In the genomic region with DNA sequence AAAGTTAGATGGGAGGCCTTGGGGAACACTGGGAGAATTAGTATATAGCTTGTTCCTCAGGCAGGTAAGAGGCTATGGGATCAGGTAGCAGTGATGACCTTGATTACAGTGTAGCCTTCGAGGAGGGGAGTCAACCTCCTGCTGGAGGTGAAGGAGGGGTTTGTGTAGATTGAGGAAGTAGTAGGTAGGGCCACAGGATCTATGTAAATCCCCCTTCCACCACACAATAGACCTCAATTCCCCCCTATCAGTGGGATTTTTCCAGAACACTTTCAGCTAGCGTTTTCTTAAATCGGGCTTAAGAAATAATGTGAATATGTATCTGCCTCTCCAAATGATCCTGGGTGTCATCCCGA, we compare ENCODE assay signal across 8 mouse cellular contexts. TPM values are rescaled to one million over a fixed set of nuclear protein-coding genes. Genes with fewer than 3 reads are reported as not detected.
DNase-seq lines count a peak whose midpoint lies in the region; ATAC-seq lines count a peak whose summit lies in the region.

No protein-coding gene starts in this region.

- peaks cover 5 to 13% of the 10 kb centered on the region in 2 experiments for H3K4me1 ChIP-seq in heart, embryonic 14.5 days (ENCODE audit: control insufficient read depth in 2 of 2, insufficient read depth in 2 of 2, low read length in 2 of 2)
- peaks cover 14% of the 10 kb centered on the region for H3K4me1 ChIP-seq in forebrain, embryonic 16.5 days (replicated peaks; ENCODE audit: control insufficient read depth, insufficient read depth, low read length)
- peaks cover 33% of the 10 kb centered on the region for H3K4me1 ChIP-seq in liver, embryonic 16.5 days (ENCODE audit: control insufficient read depth, low read depth, low read length)

- DNase-seq in heart, adult 8-10 months (ENCODE audit: low spot score): no peak
- DNase-seq in ES-CJ7 (ENCODE audit: low read depth, low spot score): peak; percentile 69
- DNase-seq in cerebellum, postnatal 25 days: no peak
- DNase-seq in layer of hippocampus, adult 9-10 months (ENCODE audit: low spot score): no peak
- DNase-seq in testis, postnatal 14 days (ENCODE audit: low spot score): no peak

- peaks cover 19% of the 10 kb centered on the region for H3K36me3 ChIP-seq in heart, embryonic 14.5 days (ENCODE audit: control insufficient read depth, insufficient read depth, low read length)
- H3K36me3 ChIP-seq in forebrain, embryonic 16.5 days (ENCODE audit: control insufficient read depth, insufficient read depth): peaks cover 8% of the 10 kb centered on the region
- H3K36me3 ChIP-seq in liver, embryonic 16.5 days (ENCODE audit: control insufficient read depth, insufficient read depth): peaks cover 12% of the 10 kb centered on the region

- peak overlapping the region; percentile 87 for H3K4me2 ChIP-seq in heart, embryonic 14.5 days (ENCODE audit: low read length)
- peak overlapping the region; percentile 52 for H3K4me2 ChIP-seq in forebrain, embryonic 16.5 days (ENCODE audit: low read length)
- H3K4me2 ChIP-seq in liver, embryonic 16.5 days (ENCODE audit: low read depth, low read length): peak overlapping the region; percentile 77

- WGBS in heart, embryonic 14.5 days: 0% methylated on average over 4 of the region's 4 CpGs
- WGBS in forebrain, embryonic 16.5 days: 0% methylated on average over 4 of the region's 4 CpGs
- WGBS in liver, embryonic 16.5 days (ENCODE audit: insufficient replicate concordance): 0% methylated on average over 4 of the region's 4 CpGs

- H3K27ac ChIP-seq in heart, embryonic 14.5 days (replicated peaks in 1 of 2; ENCODE audit: control insufficient read depth in 1 of 2, insufficient read depth in 1 of 2, low read depth in 2 of 2, low read length in 2 of 2): peak overlapping the region; percentile 84 to 88
- peak overlapping the region; percentile 96 for H3K27ac ChIP-seq in forebrain, embryonic 16.5 days (ENCODE audit: low read length)
- H3K27ac ChIP-seq in liver, embryonic 16.5 days (ENCODE audit: low read length): peak overlapping the region; percentile 88

- no peaks in the 10 kb centered on the region for H3K9me3 ChIP-seq in heart, embryonic 14.5 days (ENCODE audit: control insufficient read depth, low read length)
- H3K9me3 ChIP-seq in forebrain, embryonic 16.5 days (ENCODE audit: control insufficient read depth, low read length): no peaks in the 10 kb centered on the region
- no peaks in the 10 kb centered on the region for H3K9me3 ChIP-seq in liver, embryonic 16.5 days (replicated peaks; ENCODE audit: control insufficient read depth, low read length)

- peak overlapping the region; percentile 82 for H3K9ac ChIP-seq in heart, embryonic 14.5 days (ENCODE audit: low read length)
- H3K9ac ChIP-seq in forebrain, embryonic 16.5 days (replicated peaks; ENCODE audit: low read depth, low read length): peak overlapping the region; percentile 79
- H3K9ac ChIP-seq in liver, embryonic 16.5 days (ENCODE audit: low read depth, low read length): peak overlapping the region; percentile 72

- no peaks in the 10 kb centered on the region for H3K27me3 ChIP-seq in heart, embryonic 14.5 days (ENCODE audit: control insufficient read depth, insufficient read depth, low read length)
- H3K27me3 ChIP-seq in forebrain, embryonic 16.5 days (replicated peaks; ENCODE audit: control insufficient read depth, insufficient read depth, low read length): no peaks in the 10 kb centered on the region
- H3K27me3 ChIP-seq in liver, embryonic 16.5 days (ENCODE audit: control insufficient read depth, insufficient read depth, low read depth, low read length): no peaks in the 10 kb centered on the region

- H3K4me3 ChIP-seq in heart, embryonic 14.5 days (ENCODE audit: control insufficient read depth in 1 of 2, insufficient read depth in 1 of 2, low read depth in 1 of 2, low read length in 2 of 2): peak overlapping the region; percentile 51 to 52
- peak overlapping the region; percentile 84 for H3K4me3 ChIP-seq in forebrain, embryonic 16.5 days (replicated peaks; ENCODE audit: low read length)
- H3K4me3 ChIP-seq in liver, embryonic 16.5 days (ENCODE audit: low read depth, low read length): peak overlapping the region; percentile 94

- ATAC-seq in heart, embryonic 14.5 days (ENCODE audit: insufficient number of reproducible peaks, insufficient read depth, low FRiP score, low read depth): no peak
- peak; percentile 11 for ATAC-seq in forebrain, embryonic 16.5 days
- no peak for ATAC-seq in liver, embryonic 16.5 days (ENCODE audit: low read depth)

RNA-seq across cellular contexts. Expression of gene Bsdc1, which starts 0.6 kb away (rescaled TPM):
- 23.2 and 25.5 TPM in 2 replicates for polyA plus RNA-seq in heart, embryonic 14.5 days (2014; fragmentation: Nextera tagmentation; extraction: Ambion mirVana)
- 10 to 100 TPM; 50.3 to 54.6 (median 53.3) TPM for total RNA-seq in heart, adult 8-10 months (2022)
- 43.7 and 46.8 TPM in 2 replicates for polyA plus RNA-seq in forebrain, embryonic 16.5 days (2015; fragmentation: Nextera tagmentation; extraction: Ambion mirVana)
- polyA plus RNA-seq in liver, embryonic 16.5 days (2015; fragmentation: Nextera tagmentation; extraction: Ambion mirVana): 79.2 and 87.0 TPM in 2 replicates

RNA-seq across cellular contexts. Expression of gene Zbtb8b, which starts 20.2 kb away (rescaled TPM):
- polyA plus RNA-seq in heart, embryonic 14.5 days (2014; fragmentation: Nextera tagmentation; extraction: Ambion mirVana): 5.0 and 5.6 TPM in 2 replicates
- under 1 TPM; 0.09 to 0.14 (median 0.09) TPM for total RNA-seq in heart, adult 8-10 months (2022)
- 7.4 and 9.9 TPM in 2 replicates for polyA plus RNA-seq in forebrain, embryonic 16.5 days (2015; fragmentation: Nextera tagmentation; extraction: Ambion mirVana)
- 1.3 and 1.4 TPM in 2 replicates for polyA plus RNA-seq in liver, embryonic 16.5 days (2015; fragmentation: Nextera tagmentation; extraction: Ambion mirVana)

RNA-seq across cellular contexts. Expression of gene Tssk3, which starts 30.0 kb away (rescaled TPM):
- polyA plus RNA-seq in heart, embryonic 14.5 days (2014; fragmentation: Nextera tagmentation; extraction: Ambion mirVana): not detected in 2 replicates
- total RNA-seq in heart, adult 8-10 months (2022): not detected
- 0.51 and 0.76 TPM in 2 replicates for polyA plus RNA-seq in forebrain, embryonic 16.5 days (2015; fragmentation: Nextera tagmentation; extraction: Ambion mirVana)
- polyA plus RNA-seq in liver, embryonic 16.5 days (2015; fragmentation: Nextera tagmentation; extraction: Ambion mirVana): 0.13 TPM in 1 of 2 replicates, not detected in the other

RNA-seq across cellular contexts. Expression of gene Fam229a, which starts 30.2 kb away (rescaled TPM):
- not detected in 2 replicates for polyA plus RNA-seq in heart, embryonic 14.5 days (2014; fragmentation: Nextera tagmentation; extraction: Ambion mirVana)
- not detected for total RNA-seq in heart, adult 8-10 months (2022)
- 0.39 TPM in 1 of 2 replicates, not detected in the other for polyA plus RNA-seq in forebrain, embryonic 16.5 days (2015; fragmentation: Nextera tagmentation; extraction: Ambion mirVana)
- polyA plus RNA-seq in liver, embryonic 16.5 days (2015; fragmentation: Nextera tagmentation; extraction: Ambion mirVana): 0.23 and 0.60 TPM in 2 replicates

RNA-seq across cellular contexts. Expression of gene Marcksl1, which starts 52.6 kb away (rescaled TPM):
- polyA plus RNA-seq in heart, embryonic 14.5 days (2014; fragmentation: Nextera tagmentation; extraction: Ambion mirVana): 301 and 313 TPM in 2 replicates
- 1 to 10 TPM; 2.3 to 3.3 (median 3.2) TPM for total RNA-seq in heart, adult 8-10 months (2022)
- polyA plus RNA-seq in forebrain, embryonic 16.5 days (2015; fragmentation: Nextera tagmentation; extraction: Ambion mirVana): 1,850 and 1,955 TPM in 2 replicates
- polyA plus RNA-seq in liver, embryonic 16.5 days (2015; fragmentation: Nextera tagmentation; extraction: Ambion mirVana): 36.6 and 41.4 TPM in 2 replicates
